Mouse (Mus musculus) thymus, postnatal 36 days (tissue): Measurements from ENCODE around the gene Itm2c.

Experiments
- DNase-seq, 2 experiments: peaks; one replicate each; pipeline ENCODE4 v3.0.0; 2022; ENCODE audit warnings: mixed read lengths in 2 of 2

The Itm2c gene

DNA sequence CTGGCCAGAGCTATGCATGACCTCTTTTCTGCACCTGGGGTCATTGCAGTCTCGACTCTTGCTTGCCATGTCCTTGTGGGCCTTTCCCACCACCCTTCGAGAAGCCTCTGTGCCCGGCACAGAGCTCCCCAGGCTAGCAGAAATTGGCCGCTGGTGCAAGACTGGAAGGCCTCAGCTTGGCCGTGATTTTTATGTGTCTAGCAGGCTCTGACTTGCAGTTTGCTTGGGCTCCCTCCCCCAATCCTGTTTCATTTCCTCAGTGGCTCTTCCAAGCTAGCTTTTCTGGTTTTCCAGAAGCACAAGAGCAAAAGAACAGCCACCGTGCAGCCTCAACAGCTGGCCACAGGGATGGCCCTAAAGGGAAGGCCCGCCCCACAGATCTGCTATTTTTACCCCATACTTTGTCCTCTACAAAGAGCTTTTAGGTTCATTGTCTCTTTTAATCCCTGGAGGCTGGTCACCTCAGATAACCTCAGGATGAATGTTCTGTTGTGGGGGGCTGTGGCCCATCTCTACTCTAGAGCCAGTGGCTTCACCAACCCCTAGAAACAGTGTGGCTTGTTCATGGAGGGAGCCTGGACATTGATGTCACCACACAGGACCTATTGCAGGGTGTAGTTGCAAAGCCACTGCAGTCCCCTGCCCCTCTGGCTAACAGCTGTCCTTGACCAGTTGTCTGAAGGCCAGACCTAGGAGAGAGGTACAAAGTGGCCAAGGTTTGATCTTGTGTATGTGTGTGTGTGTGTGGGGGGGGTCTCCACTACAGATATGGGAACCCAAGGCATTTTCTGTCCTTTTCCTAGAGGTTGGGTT, 6.6 kb downstream of the Itm2c start:
- DNase-seq, result no peak

DNA sequence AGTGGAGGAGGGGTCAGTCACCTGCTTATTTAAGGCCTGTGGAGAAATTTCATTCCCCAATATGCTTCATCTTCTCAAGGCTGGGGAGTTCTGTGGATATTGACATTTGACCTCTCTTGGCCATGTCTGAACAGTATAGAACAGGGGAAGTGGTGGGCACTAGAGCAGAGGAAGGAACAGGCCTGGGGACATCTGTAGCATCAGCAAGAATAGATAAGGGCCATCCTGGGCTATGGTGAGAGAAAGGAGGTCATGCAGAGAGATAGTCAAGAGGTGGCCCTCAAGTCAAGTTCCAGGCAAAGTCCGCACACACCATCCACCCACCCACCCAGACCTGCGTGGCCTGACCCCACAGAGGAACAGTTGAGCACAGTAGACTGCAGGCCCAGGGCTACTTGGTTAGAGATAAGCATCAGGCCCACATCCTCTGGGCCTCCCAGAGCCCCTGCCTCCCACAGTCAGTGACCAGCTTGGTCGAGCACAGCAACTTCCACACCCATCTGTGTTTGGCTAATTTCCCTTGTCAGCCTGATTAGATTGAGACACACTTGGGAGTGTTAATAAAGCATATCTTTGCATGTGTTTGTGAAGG, 7.5 kb downstream of the Itm2c start:
- DNase-seq, result no peak

DNA sequence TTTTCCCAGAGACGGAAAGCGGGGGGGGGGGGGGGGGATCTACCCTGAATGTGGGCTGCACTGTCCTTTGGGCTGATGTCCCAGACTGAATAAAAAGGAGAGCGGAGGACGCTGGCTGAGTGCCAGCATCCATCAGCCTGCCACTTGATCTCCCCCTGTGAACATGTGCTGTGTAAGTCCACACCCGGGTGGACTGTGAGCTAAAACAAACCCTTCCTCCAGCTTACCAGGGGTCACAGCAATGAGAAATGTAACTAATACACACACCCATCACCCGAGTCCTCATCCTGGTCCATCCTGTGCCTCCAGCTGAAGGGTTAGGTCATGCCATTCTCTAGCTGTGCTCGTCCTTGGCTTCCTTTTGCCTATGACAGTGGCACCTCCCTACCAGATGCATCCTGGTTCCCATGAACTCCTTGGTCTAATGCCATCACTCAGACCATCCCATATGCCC, 8.1 kb downstream of the Itm2c start:
- DNase-seq, result no peak

DNA sequence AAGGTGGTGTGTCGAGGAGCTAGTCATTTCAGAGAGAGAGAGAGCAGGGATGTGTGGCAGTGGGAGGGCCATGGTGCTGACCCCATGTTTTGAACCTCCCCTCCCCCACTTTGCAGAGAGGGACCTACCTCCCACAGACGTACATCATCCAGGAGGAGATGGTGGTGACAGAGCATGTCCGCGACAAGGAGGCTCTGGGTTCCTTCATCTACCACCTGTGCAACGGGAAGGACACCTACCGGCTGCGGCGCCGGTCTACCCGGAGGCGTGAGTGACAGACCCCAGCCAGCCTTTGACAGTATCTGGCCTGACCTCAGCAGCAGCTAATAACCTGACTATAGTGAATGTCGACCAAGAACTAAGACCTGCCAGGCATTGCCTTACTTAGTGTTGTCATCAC, 12.8 kb downstream of the Itm2c start:
- DNase-seq, result no peak

DNA sequence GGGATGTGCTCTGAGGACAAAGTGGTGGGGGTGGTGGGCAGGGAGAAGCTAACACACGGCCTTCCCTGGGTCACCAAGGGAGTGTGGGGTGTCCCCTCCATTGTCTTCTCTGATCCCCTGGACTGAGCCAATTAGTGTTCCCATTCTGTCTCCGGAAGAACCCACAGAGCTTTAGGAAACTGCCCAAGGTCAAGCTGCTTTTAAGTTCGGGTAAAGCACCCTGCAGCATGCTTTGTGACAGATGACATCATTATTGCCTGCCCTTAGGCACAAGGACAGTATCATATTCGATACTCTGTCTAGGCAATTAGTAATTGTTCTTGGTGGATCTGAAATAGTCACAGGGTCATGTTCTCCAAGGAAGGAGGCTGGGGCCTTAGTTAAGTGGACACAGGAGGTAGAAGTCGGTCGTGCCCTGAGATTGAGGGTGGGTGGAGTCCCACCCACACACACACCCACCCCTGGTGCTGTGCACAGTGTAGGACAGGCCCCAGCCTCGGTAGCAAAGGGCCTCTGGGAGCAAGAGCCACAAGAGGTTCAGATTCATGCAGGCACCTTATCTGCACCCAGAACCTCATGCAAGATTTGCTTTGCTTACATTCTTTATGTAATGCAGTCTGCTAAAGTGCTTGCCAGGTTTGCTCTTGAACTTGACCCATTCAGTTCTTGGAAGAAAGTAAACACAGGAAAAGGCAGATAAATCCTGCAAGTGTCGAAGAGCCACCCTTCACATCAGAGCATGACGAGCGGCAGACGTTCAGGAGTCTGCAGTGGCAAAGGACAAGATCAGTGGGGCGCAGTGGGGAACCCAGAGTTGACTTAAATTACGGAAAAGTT, 14.9 kb downstream of the Itm2c start:
- DNase-seq, result no peak

DNA sequence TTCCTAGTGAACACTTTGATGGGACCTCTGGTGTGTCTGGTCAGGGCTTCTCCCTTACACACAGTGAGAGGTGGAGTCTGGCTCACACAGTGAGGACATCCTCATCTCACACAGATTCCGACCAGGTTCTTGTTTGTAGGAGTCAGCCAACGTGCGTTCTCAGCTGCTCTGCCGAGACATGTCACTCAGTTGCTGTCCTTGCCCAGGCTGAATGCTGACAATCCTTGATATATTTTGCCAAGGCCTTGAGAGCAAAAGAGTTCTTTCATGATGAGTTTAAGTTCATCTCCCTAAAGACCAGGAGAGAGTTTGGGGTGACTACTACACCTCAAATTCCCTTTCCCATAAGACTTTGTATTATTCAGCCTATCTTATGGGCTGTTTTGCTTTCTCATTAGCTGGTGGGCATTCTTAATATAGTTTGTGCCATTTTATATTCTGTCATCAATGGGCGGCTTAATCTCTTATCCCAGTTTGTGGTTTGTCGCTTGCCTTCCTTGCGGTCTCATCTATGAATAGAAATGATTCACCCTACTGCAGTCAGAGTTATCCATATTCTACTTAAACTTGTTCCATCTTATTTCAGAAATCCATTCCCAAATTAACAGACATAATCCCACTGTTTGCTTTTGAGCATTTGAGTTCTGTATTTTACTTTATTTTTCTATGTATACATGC, 19.1 kb downstream of the Itm2c start:
- DNase-seq, result no peak

DNA sequence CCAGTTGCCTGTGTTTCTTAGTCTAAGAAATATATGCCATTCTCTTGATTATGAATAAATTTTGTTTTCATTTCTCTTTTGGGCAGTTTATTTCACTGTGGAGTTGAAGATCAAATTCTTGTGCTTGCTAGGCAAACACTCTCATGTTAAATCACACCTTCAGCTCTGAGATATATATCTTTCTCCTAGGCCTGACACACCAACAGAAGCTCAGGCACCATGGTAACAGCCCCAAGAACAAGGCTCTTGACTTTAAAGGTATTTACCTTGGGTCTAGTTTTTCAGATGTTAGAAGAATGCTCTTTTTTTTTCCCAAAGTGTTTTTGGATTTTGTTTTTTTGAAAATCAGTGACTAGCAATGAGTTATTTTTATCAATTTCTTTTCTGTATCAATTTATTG, 21.8 kb downstream of the Itm2c start:
- no peak for DNase-seq

DNA sequence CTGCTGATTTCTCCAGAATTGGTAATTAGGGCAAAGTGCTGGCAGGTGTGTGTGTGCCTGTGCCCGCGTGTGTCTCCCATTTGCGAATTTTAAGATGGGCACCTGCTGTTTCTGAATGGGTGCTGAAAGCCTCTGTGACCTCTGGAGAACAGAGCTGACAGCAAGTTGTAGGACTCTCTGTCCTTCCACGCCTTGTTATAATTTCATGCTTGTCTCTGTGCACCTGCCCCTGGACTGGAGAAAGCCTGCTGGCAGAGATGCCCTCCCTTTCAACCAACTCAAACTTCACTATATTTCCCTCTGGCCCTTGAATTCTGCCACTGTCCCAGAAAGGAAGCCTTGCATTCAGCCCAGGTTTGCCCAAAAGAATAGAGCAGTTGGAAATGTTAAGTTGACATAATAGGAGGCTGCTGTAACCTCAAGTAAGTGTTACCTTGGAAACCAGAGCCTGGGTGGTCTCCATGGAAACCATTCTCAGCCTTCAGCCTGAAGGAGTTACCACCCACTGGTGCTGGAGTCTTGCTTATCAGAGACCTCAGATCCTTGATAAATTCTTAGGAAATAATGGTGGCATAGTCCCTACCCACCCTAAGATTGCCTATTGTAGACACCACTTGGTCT, 22.9 kb downstream of the Itm2c start:
- DNase-seq, result no peak

DNA sequence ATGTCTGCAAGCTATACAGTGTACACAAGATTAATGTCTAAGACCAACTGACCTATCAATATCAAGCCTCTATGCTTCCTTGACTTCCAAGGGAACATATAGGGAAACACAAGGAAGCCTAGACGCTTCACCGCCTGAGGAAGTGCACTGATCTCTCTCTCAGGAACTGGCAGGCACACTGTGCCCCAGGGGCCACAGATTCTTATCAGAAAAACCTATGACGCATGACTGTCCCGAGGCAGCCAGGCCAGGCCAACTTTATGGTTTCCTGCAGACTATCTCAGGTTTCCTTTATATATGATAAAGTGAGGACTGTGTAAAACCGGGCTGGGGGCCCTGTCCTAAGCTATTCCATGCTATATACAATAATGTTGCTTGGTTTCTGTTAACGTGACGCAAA, 25.5 kb downstream of the Itm2c start:
- no peak for DNase-seq

DNA sequence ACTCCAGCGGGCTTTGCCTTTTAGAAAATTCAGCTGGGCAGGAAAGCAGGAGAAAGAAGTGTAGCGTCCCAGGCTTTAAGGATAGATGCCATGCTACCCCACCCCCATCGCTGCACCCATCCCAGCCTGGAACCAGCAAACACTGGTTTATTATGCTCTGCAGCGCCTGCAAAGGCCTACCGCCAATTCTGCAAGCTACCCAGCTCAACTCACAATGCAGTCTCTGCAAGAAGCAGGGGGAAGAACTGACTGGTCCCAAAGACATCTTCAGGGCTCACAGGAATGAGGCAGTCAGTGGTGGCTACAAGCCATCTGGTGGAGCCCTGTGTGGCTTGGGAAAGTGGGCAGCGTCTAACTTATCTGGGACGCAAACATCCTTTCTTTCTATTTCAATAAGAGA, 27.6 kb downstream of the Itm2c start:
- no peak for DNase-seq

DNA sequence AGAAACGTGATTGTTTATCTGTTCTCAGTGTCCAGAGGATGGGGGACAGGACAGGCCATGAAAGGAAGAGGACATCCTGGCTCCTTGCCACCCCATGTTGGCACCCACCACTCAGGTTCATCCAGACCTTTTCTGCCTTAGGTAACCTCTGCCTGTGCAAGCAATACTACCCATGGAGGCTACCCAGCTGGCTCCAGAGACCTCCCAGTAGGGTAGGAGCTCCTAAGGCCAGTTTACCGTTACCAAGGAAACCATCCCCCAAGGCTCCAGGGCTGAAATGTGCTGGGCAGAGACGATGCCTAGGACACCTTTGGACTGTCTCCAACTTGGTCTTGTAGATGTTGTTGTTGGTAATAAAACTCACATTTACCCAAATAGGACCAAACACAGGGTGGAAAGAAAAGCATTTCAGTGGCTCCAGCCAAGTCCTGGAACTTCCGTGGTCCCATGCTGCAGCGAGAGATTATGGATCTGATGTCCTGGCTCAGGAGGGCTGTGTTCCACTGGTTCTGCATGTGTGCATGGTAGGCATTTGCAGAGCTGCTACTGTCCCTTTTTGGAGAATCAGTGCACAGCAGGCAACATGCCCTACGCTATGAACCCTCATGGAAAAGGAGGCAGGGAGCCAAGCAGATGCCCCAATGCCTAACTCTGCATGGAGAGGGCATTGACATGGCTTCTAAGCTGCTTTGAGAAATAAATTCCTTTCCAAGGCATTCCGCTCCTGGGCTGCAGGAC, 28.2 kb downstream of the Itm2c start:
- DNase-seq, result no peak

DNA sequence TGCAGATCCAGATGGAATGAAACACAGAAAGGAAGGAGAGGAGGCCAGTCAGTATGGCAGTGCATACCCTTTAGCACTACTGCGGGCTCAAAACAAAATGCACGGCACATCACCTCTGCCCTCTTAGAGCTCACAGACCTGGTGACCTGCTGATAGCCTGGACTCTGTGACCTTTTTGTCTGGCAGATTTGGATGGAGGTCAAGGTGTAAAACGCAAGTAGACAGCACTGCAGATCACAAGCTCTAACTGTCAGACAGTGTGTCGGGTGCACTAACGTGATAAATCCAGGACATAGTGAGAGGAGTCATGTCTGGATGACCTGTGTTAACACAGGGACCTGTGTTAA, 28.8 kb downstream of the Itm2c start:
- DNase-seq, result no peak

DNA sequence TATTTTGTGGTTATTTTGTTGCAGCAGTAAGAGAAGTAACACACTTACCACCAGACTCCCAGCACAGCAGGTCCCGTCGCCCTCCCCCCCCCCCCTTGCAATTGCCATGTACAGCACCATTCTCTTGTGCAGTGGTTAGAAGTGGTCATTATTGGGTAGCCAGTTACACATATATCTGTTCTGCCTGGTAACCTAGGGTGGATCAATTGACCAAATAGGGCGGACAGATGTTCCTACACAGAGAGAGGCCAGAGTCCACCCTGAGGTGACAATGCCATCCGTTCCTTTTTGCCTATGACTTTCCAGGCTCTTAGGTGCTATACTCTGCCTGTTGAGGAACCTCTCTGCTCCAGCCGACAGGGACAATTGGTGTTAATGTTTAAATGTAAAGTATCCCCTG, 31.1 kb downstream of the Itm2c start:
- no peak for DNase-seq

DNA sequence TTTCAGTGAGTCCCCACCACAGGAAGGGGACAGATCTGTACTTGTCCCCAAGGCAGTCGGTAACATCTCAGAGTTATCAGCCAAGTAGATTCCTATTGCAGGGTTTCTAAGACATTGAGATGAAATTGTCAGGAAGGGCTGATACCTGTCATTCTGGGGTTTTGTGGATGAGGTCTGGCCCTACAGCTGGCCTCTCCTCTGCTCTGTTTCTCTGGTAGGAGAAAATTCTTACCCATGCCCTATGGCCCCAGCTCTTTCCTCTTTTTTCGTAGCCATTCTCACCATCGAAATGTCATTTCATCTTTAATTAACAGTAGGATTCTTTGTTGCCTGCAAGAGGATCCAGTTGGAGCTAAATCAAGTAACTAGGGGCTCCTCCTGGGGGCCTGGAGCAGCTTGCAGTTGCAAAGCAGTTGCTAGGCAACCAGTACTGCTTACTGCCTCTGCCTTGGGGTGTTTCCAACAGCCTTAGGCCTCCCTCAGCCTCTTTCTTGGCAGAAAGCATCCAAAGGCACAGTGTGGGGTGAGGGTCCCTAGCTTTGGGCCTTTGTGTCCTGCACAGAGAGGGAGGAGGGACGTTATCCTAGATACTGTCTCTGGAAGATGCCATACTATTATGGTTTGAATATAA, 34.1 kb downstream of the Itm2c start, which contains the start of gene 4933407L21Rik:
TSS of gene 4933407L21Rik (plus strand) at position 427 of the 631 bp plus-strand sequence.
- peak in 1 of 2 experiments; percentile 26 for DNase-seq

DNA sequence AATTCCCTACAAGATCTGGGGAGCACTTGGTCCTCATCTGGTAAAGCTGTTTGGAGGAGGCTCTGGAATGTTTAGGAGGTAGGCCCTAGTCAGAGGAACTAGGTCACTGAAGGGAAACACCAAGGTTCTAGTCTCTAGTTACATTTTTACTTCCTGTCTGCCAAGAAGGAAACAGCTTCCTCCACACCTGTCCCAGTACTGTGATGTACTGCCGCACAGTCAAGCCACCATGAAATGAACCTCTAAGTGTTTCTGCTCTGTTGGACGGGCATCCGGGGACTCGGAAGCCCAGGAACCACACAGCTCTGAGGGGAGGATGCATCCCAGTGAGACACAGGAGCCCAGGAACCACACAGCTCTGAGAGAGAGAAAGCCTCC, 34.6 kb downstream of the Itm2c start:
- peak; percentile 13 to 35 for DNase-seq

DNA sequence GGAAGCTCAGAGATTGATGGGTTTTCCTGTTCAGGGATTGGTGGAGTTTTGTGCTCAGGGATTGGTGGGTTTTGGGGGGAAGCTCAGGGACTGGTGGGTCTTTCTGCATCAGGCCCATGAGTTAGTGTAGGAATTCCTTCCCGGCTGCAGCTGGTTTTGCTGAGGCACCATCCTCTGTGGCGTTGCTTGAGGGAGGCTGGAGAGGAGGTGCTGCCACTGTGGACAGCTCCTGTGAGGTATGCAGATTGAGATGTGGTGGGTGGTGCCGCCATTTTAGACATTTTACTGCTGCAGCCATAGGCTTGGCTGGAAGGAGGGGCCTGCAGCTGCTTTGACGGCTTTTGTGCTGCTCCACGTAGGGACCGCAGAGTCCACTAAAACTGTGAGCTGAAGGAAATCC, 35.3 kb downstream of the Itm2c start:
- no peak for DNase-seq

DNA sequence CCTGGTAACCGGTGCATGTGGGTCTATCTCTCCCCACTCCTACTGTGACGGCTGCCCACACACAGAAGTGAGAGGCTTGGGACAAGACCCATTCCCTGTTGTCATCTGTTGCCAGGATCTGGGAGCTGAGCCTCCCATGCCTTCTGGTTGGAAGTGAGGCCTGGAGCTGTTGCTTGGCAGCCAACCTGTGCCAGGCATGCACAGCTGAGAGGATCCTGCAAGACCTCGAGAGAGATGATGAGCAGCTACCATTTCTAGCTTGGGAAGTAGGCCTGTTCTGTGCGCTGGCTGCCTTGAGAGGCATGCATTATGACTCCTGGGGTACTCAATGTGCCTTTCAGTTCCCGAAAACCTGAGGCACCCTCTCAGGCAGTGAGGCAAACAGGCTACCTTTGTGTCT, 37.1 kb downstream of the Itm2c start:
- no peak for DNase-seq

DNA sequence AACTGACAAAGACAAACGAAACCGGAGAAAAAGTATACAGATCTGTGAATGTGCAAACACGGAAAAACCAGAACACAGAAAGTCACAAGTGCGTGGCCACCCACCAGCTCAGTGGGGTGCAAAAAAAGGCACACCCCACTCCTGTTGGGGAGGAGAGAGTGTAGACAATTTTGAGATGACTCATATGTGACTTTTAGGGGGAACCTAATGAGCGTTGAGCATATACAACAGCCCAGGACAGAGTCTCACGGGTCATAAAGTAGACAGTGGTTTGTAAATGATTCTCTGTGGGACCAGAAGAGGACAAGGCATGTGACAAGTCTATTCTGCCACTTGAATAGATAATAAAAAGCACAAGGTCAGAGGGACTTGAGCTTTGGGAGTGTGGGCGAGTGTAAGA, 39.1 kb downstream of the Itm2c start:
- DNase-seq, result no peak

DNA sequence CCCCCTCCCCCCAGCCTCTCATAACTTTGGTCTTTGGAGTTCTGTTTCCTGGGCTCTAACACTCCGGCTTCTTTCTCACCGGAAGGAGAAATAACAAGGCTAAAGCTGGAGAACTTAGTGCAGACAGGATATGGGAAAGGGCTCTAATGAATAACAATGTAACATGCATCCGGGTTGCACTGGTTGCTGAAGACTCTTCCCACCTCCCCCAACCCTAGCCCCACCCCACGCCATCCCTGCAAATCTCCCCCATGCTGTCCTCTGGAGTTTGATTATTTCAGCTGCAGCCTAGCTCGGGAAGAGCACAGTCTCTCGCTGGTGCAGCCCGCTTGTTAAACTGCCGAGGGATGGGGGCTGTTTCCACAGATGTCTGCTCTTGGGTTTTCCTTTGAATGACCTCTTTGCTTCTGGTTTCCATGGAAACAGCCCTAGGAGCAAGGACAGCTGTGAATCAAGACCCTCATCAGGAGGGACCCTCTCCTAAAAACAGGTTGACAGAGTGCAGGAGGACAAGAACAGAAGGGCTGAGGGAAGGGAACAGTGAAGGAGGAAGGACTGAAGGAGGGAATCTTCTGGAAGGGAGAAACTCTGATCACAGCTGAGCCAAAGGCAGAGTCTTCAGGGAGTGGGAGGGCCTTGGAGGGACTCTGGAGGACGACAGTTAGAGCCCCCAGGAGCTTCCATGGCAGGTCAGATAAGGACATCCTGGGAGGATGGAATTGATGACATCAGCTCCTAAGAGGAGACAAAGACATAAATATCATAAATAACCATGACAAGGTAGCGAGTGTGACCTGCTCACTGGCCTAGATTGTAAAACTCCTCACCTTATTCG, 39.8 kb downstream of the Itm2c start:
- no peak for DNase-seq

DNA sequence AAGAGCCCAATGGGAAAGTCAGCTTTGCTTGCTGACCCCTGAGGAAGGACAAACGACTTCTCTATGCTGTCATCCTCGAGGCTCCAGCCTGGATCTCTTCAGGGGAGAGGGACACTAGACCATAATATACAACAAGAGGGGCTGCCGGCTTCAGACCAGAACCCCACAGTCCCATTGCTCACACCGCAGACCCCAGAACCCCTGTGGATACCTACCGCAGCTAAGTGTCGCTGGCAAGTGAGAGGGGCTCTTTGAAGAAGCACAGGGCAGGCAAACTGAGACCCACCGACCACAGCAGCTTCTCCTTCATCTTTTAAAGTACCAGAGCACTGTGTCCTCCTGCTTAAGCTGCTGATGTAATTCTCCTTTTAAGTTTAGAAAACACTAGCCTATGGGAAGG, 40.5 kb downstream of the Itm2c start:
- no peak for DNase-seq
